Mouse (Mus musculus) lung, postnatal 25 days (tissue): ENCODE results near the gene Vmn2r-ps130.
"Not testable (repeated sequence)": the region's sequence is repeated elsewhere in the genome, so short reads cannot be mapped to it uniquely, and the experiment has no call there.

Experiments
- DNase-seq: peaks from one replicate; pipeline ENCODE4 v3.0.0; 2022; ENCODE audit warnings: low spot score

Gene Vmn2r-ps130

GRCm38 (mm10) chr17:23060866-23061265, at the start of gene Vmn2r-ps130:
TSS of gene Vmn2r-ps130 (plus strand) at chr17:23061166.
- not testable (repeated sequence) for DNase-seq
